Mouse (Mus musculus): Measurements from ENCODE around the gene Cd47. TPM values are rescaled to one million over a fixed set of nuclear protein-coding genes. Genes with fewer than 3 reads are reported as not detected.

Gene Cd47
- polyA plus RNA-seq, 1 experiment from 2014 or later: 93.0 TPM

GRCm38 (mm10) chr16:49958900-49959436 lies 158.6 kb downstream of the Cd47 start:
- no peaks in the 10 kb centered on the region for H3K4me1 ChIP-seq (ENCODE audit: control insufficient read depth, insufficient read depth, low read length)
- no peaks in the 10 kb centered on the region for H3K27me3 ChIP-seq (ENCODE audit: control insufficient read depth, insufficient read depth, low read length)
- H3K4me2 ChIP-seq (ENCODE audit: low read depth, low read length): no peak overlapping the region
- ATAC-seq (replicated peaks; ENCODE audit: extremely low read depth, insufficient read depth, low FRiP score): no peak
- WGBS: 81% methylated on average over 5 of the region's 5 CpGs
- no peak overlapping the region for H3K27ac ChIP-seq (ENCODE audit: low read length)
- no peaks in the 10 kb centered on the region for H3K9me3 ChIP-seq (replicated peaks; ENCODE audit: control insufficient read depth, low read length)
- H3K4me3 ChIP-seq (ENCODE audit: low read length): no peak overlapping the region
- H3K9ac ChIP-seq (ENCODE audit: low read length): no peak overlapping the region
- no peaks in the 10 kb centered on the region for H3K36me3 ChIP-seq (ENCODE audit: control insufficient read depth, insufficient read depth)

DNA sequence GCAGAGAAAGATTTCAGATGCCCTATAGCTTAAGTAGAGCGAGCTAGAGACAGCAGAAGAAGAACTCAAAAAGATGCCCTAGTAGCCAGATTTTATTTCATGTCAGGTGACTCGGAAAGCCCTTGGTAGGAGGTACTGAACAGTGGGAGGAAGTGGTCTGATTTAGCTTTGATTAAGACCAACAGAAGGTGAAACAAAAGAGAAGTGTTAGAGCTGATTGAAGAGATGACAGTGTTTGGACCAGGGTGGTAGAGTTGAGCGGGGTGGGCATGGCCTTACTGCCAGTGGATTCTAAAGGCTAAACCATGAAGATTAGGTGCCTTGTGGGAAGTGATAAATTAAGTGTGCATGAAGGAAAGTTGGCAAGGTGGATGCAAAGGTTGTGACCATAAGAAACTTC lies 162.0 kb downstream of the Cd47 start:
- no peak for ATAC-seq (replicated peaks; ENCODE audit: extremely low read depth, insufficient read depth, low FRiP score)
- no peak overlapping the region for H3K4me2 ChIP-seq (ENCODE audit: low read depth, low read length)
- WGBS: 84% methylated on average over 3 of the region's 3 CpGs
- no peak overlapping the region for H3K4me3 ChIP-seq (ENCODE audit: low read length)
- no peaks in the 10 kb centered on the region for H3K27me3 ChIP-seq (ENCODE audit: control insufficient read depth, insufficient read depth, low read length)
- H3K9ac ChIP-seq (ENCODE audit: low read length): no peak overlapping the region
- no peaks in the 10 kb centered on the region for H3K36me3 ChIP-seq (ENCODE audit: control insufficient read depth, insufficient read depth)
- H3K9me3 ChIP-seq (replicated peaks; ENCODE audit: control insufficient read depth, low read length): no peaks in the 10 kb centered on the region
- H3K27ac ChIP-seq (ENCODE audit: low read length): no peak overlapping the region
- H3K4me1 ChIP-seq (ENCODE audit: control insufficient read depth, insufficient read depth, low read length): 0 out of 2 replicates have a peak, but pooled peaks cover 3% of the 10 kb centered on the region

DNA sequence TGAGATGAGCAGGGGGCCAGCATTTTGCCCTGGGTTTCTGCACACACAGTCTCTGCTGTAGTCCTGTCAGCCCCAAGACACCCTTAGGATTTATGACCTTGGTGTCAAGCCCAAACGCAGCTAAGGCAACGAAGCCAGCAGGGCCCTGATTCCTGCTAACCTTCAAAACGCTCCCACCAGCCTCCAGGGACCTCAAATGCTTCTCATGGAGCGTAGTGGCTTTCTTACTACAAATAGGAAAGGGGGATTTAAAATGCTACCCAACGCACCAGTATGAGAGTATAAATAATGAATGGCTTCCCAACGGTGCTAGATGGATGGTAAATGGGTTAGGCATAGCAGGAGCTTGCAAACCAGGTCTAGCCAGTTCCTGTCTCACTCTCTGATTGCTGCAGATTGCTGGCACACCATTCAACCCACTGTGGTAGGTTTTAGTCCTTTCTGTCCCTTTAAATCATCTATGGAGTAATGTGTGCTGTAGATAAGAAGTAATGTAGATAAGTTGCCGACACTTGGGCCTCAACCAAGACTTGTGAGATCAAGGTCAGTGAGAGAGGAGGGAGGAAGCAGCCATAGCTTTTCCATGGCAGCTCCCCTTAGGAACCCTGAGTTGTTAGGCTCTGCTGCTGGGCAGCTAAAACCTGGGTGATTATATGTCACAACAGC lies 164.1 kb downstream of the Cd47 start:
- Histone ChIP-seq H3K27me3 (ENCODE audit: control insufficient read depth, insufficient read depth, low read length) (no peaks in the 10 kb centered on the region), H3K9me3 (replicated peaks; ENCODE audit: control insufficient read depth, low read length) (no peaks in the 10 kb centered on the region), H3K9ac (ENCODE audit: low read length) (no peak overlapping the region), H3K36me3 (ENCODE audit: control insufficient read depth, insufficient read depth) (no peaks in the 10 kb centered on the region), H3K4me1 (ENCODE audit: control insufficient read depth, insufficient read depth, low read length) (0 out of 2 replicates have a peak, but pooled peaks cover 3% of the 10 kb centered on the region), H3K27ac (ENCODE audit: low read length) (no peak overlapping the region), H3K4me3 (ENCODE audit: low read length) (no peak overlapping the region), H3K4me2 (ENCODE audit: low read depth, low read length) (no peak overlapping the region)
- WGBS: 52% methylated on average over 7 of the region's 7 CpGs
- ATAC-seq (replicated peaks; ENCODE audit: extremely low read depth, insufficient read depth, low FRiP score): peak; percentile 47; the same call in 1 of the 2 replicates

Other genes starting within 250 kb of the Cd47 start
- gene Ift57, start 101.3 kb upstream of the Cd47 start, polyA plus RNA-seq (2015; fragmentation: Nextera tagmentation; extraction: Ambion mirVana): 20.1 and 23.6 TPM in 2 replicates

All from heart, embryonic 16.5 days (tissue).